Mouse (Mus musculus) limb, embryonic 14.5 days (tissue): ENCODE results near the gene Rpp25. TPM values are rescaled to one million over a fixed set of nuclear protein-coding genes. Genes with fewer than 3 reads are reported as not detected.

Experiments
- ATAC-seq: fragments of 200-750 bp; cut with Nextera tagmentation; 2 replicates; pipeline ENCODE4 v1.8.0; 2017; ENCODE audit warnings: low read depth, moderate number of reproducible peaks, moderate TSS enrichment; ENCODE audit not compliant: low FRiP score
- DNase-seq: peaks from one replicate; pipeline ENCODE4 v3.0.0-alpha.2; 2015; ENCODE audit warnings: low spot score
- H3K27ac ChIP-seq: fragments of 300-500 bp; sonication (generic); replicated peaks from 2 replicates; pipeline ENCODE4 v1.5.1; 2014; ENCODE audit warnings: low read depth, mild to moderate bottlenecking, low read length, moderate library complexity, mixed read lengths
- H3K27me3 ChIP-seq: fragments of 300-500 bp; sonication (generic); 2 replicates; pipeline ENCODE4 v1.6.1; 2014; ENCODE audit warnings: low read length, mixed read lengths; ENCODE audit not compliant: control insufficient read depth, insufficient read depth
- H3K36me3 ChIP-seq: fragments of 300-500 bp; sonication (generic); 2 replicates; pipeline ENCODE4 v1.6.1; 2014; ENCODE audit warnings: mild to moderate bottlenecking, low read length, moderate library complexity, mixed read lengths; ENCODE audit not compliant: control insufficient read depth, insufficient read depth
- H3K4me1 ChIP-seq: fragments of 300-500 bp; sonication (generic); 2 replicates; pipeline ENCODE4 v1.6.1; 2014; ENCODE audit warnings: antibody characterized with exemption, low read length, mixed read lengths; ENCODE audit not compliant: control insufficient read depth, insufficient read depth
- H3K4me2 ChIP-seq: fragments of 300-500 bp; sonication (generic); replicated peaks from 2 replicates; pipeline ENCODE4 v1.6.1; 2014; ENCODE audit warnings: low read depth, mild to moderate bottlenecking, low read length, moderate library complexity; ENCODE audit not compliant: severe bottlenecking
- H3K4me3 ChIP-seq: fragments of 300-500 bp; sonication (generic); replicated peaks from 2 replicates; pipeline ENCODE4 v1.5.1; 2014; ENCODE audit warnings: low read length
- H3K9ac ChIP-seq: fragments of 300-500 bp; sonication (generic); 2 replicates; pipeline ENCODE4 v1.6.1; 2014; ENCODE audit warnings: mild to moderate bottlenecking, low read depth, low read length, moderate library complexity; ENCODE audit not compliant: severe bottlenecking
- H3K9me3 ChIP-seq: fragments of 300-500 bp; sonication (generic); 2 replicates; pipeline ENCODE4 v1.6.1; 2016; ENCODE audit warnings: low read length; ENCODE audit not compliant: control insufficient read depth
- POLR2A ChIP-seq: fragments of 200-500 bp; IDR thresholded peaks from 2 replicates; pipeline ENCODE4 v1.8.0; 2012; ENCODE audit warnings: inconsistent platforms, mild to moderate bottlenecking, moderate library complexity, borderline replicate concordance; ENCODE audit not compliant: insufficient read depth, insufficient read length; ENCODE audit errors: extremely low read depth
- WGBS: fragments of 180-500 bp; shearing (Covaris S2); extraction: QIAGEN DNeasy Blood & Tissue Kit; methylation state at CpG from one replicate; pipeline ENCODE4 v1.1.7; 2014; 5-methylcytosine and 5-hydroxymethylcytosine counted together
- polyA plus RNA-seq, 2 experiments: library from polyadenylated mRNA; depleted of rRNA in 1 of 2; stranded (reverse) in 1 of 2; unstranded in 1 of 2; fragments of >200 nt; fragmentation: Nextera tagmentation in 1 of 2; extraction: Ambion mirVana in 1 of 2; gene quantifications; 2 replicates each; pipeline versions ENCODE4 v1.2.1 to v1.2.3; 2012 to 2014

Rpp25 gene
- polyA plus RNA-seq (2012; rRNA removed) (0.60 and 0.74 TPM in 2 replicates), polyA plus RNA-seq (2014; fragmentation: Nextera tagmentation; extraction: Ambion mirVana) (0.94 and 1.5 TPM in 2 replicates)

- Histone ChIP-seq H3K4me3 (peak within 1 kb of the TSS; percentile 46), H3K4me2 (peak within 1 kb of the TSS; percentile 95), H3K9ac (peak within 1 kb of the TSS; percentile 41), H3K4me1 (peaks cover 21% of the 10 kb centered on the region), H3K27me3 (peaks cover 76% of the 10 kb centered on the region), H3K27ac (no peak within 1 kb of the TSS), H3K9me3 (no peaks in the 10 kb centered on the region), H3K36me3 (no peaks in the 10 kb centered on the region)
- 2% methylated on average over 42 of the region's 46 CpGs for WGBS
- DNase-seq (peak; percentile 36), ATAC-seq (peak; percentile 70)
- TF ChIP-seq POLR2A = no peak
These were observed at the start of gene Rpp25 for GRCm38 (mm10) chr9:57503622-57504380. Gene Rpp25, plus strand, starts transcription at chr9:57504026.

GRCm38 (mm10) chr9:57459707-57460106 lies 44.1 kb upstream of the Rpp25 start:
- H3K4me3 ChIP-seq = no peak overlapping the region
- ATAC-seq = no peak
- no peaks in the 10 kb centered on the region for H3K4me1 ChIP-seq
- no peaks in the 10 kb centered on the region for H3K27me3 ChIP-seq
- no peak overlapping the region for H3K4me2 ChIP-seq
- 88% methylated on average over 2 of the region's 2 CpGs for WGBS
- no peak for DNase-seq
- no peak overlapping the region for H3K27ac ChIP-seq
- TF ChIP-seq POLR2A = no peak
- H3K9ac ChIP-seq = no peak overlapping the region
- no peaks in the 10 kb centered on the region for H3K36me3 ChIP-seq
- no peaks in the 10 kb centered on the region for H3K9me3 ChIP-seq

DNA sequence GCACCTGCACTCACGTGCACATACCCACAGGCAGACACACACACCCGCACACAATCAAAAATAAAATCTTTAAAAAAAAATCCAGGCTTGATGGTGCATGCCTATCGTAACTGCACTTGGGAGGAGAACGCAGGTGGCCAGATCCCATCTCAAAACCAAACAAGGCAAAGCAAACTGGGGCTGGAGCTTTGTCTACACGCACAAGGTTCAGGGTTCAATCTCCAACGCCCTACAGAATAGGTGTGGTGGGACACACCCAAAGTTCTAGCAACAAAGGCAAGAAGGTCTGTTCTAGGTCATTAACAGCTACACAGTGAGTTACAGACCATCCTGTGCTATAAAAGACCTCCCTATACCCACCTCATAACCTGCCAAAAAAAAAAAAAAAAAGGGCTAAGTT lies 41.0 kb upstream of the Rpp25 start:
- TF ChIP-seq POLR2A = no peak
- Histone ChIP-seq H3K4me2 (no peak overlapping the region), H3K27me3 (no peaks in the 10 kb centered on the region), H3K27ac (no peak overlapping the region), H3K9ac (no peak overlapping the region), H3K4me1 (peaks cover 9% of the 10 kb centered on the region; the same call in 1 of the 2 replicates), H3K4me3 (no peak overlapping the region), H3K36me3 (no peaks in the 10 kb centered on the region), H3K9me3 (no peaks in the 10 kb centered on the region)
- DNase-seq (no peak), ATAC-seq (no peak)
- 78% methylated on average over 6 of the region's 6 CpGs for WGBS

DNA sequence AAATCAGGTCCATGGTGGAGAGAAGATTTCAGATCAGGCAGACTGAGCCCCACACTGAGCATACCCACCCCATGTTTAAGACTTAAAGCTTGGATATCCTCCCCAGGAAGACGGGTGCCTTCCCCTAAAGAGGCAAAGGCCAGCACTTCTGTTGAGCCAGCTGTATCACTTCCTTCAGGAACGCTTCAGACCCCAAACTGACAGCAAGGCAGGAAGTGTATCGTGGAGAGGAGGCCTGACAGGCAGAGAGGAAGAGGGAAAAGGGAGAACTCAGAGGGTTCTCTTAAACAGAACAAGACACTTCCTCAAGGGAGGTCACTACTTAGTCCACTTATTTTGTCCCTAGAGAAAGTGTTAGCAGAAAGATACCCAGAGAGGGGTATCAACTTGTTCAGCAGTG lies 37.7 kb upstream of the Rpp25 start:
- no peak for TF ChIP-seq POLR2A
- no peak overlapping the region for H3K4me2 ChIP-seq
- no peaks in the 10 kb centered on the region for H3K27me3 ChIP-seq
- H3K4me3 ChIP-seq = no peak overlapping the region
- no peak overlapping the region for H3K27ac ChIP-seq
- H3K9ac ChIP-seq = no peak overlapping the region
- 63% methylated on average over 3 of the region's 3 CpGs for WGBS
- peaks cover 9% of the 10 kb centered on the region; the same call in 1 of the 2 replicates for H3K4me1 ChIP-seq
- H3K9me3 ChIP-seq = no peaks in the 10 kb centered on the region
- no peak for ATAC-seq
- DNase-seq = no peak
- no peaks in the 10 kb centered on the region for H3K36me3 ChIP-seq

DNA sequence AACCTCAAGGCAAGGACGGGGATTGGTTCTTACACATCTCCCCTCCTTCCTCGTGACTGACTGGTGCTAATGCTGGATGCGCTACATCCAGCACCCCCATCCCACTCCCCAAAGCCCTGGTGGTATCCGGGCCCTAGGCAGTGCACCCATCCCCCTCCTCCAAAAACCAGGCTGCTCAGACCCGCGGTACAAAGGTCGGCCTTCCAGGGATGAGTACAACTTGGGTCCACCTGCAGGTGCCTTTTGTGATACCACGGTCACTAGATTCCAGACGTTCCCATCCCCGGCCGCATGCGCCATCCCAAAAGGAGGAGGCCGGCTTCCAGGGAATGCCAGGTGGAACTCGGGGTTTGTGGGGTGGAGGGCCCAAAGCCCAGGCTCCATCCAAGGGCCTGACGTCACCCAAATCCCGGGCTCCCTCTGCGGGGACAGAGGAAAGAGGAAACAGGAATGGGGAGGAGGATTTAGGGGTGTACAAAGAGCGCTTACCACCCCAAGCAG lies 36.5 kb upstream of the Rpp25 start:
- peak; percentile 9 for DNase-seq
- 2% methylated on average over 18 of the region's 18 CpGs for WGBS
- H3K4me2 ChIP-seq = peak overlapping the region; percentile 93
- no peak for TF ChIP-seq POLR2A
- H3K4me3 ChIP-seq = peak overlapping the region; percentile 68
- peak; percentile 39 for ATAC-seq
- peak overlapping the region; percentile 74 for H3K9ac ChIP-seq
- H3K9me3 ChIP-seq = no peaks in the 10 kb centered on the region
- H3K4me1 ChIP-seq = peaks cover 9% of the 10 kb centered on the region; the same call in 1 of the 2 replicates
- H3K27me3 ChIP-seq = no peaks in the 10 kb centered on the region
- H3K36me3 ChIP-seq = no peaks in the 10 kb centered on the region
- H3K27ac ChIP-seq = no peak overlapping the region
